Mouse (Mus musculus): ENCODE measurements around the gene Hspbap1. TPM values are rescaled to one million over a fixed set of nuclear protein-coding genes. Genes with fewer than 3 reads are reported as not detected.

Gene Hspbap1
- polyA plus RNA-seq, 1 experiment from 2014 or later = 8.0 TPM

GRCm38 (mm10) chr16:35803723-35804122, 33.5 kb downstream of the Hspbap1 start:
- Histone ChIP-seq H3K9me3 (ENCODE audit: control insufficient read depth) (no peaks in the 10 kb centered on the region), H3K27me3 (replicated peaks; ENCODE audit: control insufficient read depth, insufficient read depth, low read length) (no peaks in the 10 kb centered on the region), H3K4me3 (ENCODE audit: low read depth, low read length) (no peak overlapping the region), H3K4me2 (replicated peaks; ENCODE audit: low read depth) (no peak overlapping the region), H3K27ac (ENCODE audit: low read depth, low read length) (no peak overlapping the region), H3K9ac (ENCODE audit: low read depth, low read length) (no peak overlapping the region), H3K36me3 (ENCODE audit: control insufficient read depth, insufficient read depth) (0 out of 2 replicates have a peak, but pooled peaks cover 7% of the 10 kb centered on the region), H3K4me1 (replicated peaks; ENCODE audit: control insufficient read depth, insufficient read depth, low read length) (no peaks in the 10 kb centered on the region)
- ATAC-seq = no peak
- 88% methylated on average over 4 of the region's 4 CpGs for WGBS
- no peak for TF ChIP-seq CTCF (IDR thresholded peaks at IDR 0.05; ENCODE audit: low read depth)

- H3K4me1 ChIP-seq (replicated peaks; ENCODE audit: control insufficient read depth, insufficient read depth, low read length) = no peaks in the 10 kb centered on the region
- ATAC-seq = peak; percentile 70; the same call in 1 of the 2 replicates
- H3K4me2 ChIP-seq (replicated peaks; ENCODE audit: low read depth) = no peak overlapping the region
- no peaks in the 10 kb centered on the region for H3K27me3 ChIP-seq (replicated peaks; ENCODE audit: control insufficient read depth, insufficient read depth, low read length)
- 0 out of 2 replicates have a peak, but pooled peaks cover 2% of the 10 kb centered on the region for H3K36me3 ChIP-seq (ENCODE audit: control insufficient read depth, insufficient read depth)
- no peak overlapping the region for H3K4me3 ChIP-seq (ENCODE audit: low read depth, low read length)
- peak overlapping the region; percentile 21; the same call in 1 of the 2 replicates for H3K27ac ChIP-seq (ENCODE audit: low read depth, low read length)
- 60% methylated on average over 6 of the region's 6 CpGs for WGBS
- no peak overlapping the region for H3K9ac ChIP-seq (ENCODE audit: low read depth, low read length)
- TF ChIP-seq CTCF (IDR thresholded peaks at IDR 0.05; ENCODE audit: low read depth) = no peak
- H3K9me3 ChIP-seq (ENCODE audit: control insufficient read depth) = no peaks in the 10 kb centered on the region
Measured at GRCm38 (mm10) chr16:35806973-35807662, 36.9 kb downstream of the Hspbap1 start.

GRCm38 (mm10) chr16:35807663-35807992, 37.5 kb downstream of the Hspbap1 start:
- no peak overlapping the region for H3K4me3 ChIP-seq (ENCODE audit: low read depth, low read length)
- ATAC-seq = peak; percentile 86

GRCm38 (mm10) chr16:35808838-35809237, 38.7 kb downstream of the Hspbap1 start:
- Histone ChIP-seq H3K9ac (ENCODE audit: low read depth, low read length) (no peak overlapping the region), H3K4me2 (replicated peaks; ENCODE audit: low read depth) (no peak overlapping the region), H3K36me3 (ENCODE audit: control insufficient read depth, insufficient read depth) (no peaks in the 10 kb centered on the region), H3K27ac (ENCODE audit: low read depth, low read length) (no peak overlapping the region), H3K4me3 (ENCODE audit: low read depth, low read length) (no peak overlapping the region), H3K27me3 (replicated peaks; ENCODE audit: control insufficient read depth, insufficient read depth, low read length) (no peaks in the 10 kb centered on the region), H3K9me3 (ENCODE audit: control insufficient read depth) (no peaks in the 10 kb centered on the region), H3K4me1 (replicated peaks; ENCODE audit: control insufficient read depth, insufficient read depth, low read length) (no peaks in the 10 kb centered on the region)
- no peak for TF ChIP-seq CTCF (IDR thresholded peaks at IDR 0.05; ENCODE audit: low read depth)
- no peak for ATAC-seq
- WGBS = 87% methylated on average over 2 of the region's 2 CpGs

More at GRCm38 (mm10) chr16:35807663-35807992, 37.5 kb downstream of the Hspbap1 start:
- no peak for TF ChIP-seq CTCF (IDR thresholded peaks at IDR 0.05; ENCODE audit: low read depth)
- H3K27ac ChIP-seq (ENCODE audit: low read depth, low read length) = no peak overlapping the region
- H3K9ac ChIP-seq (ENCODE audit: low read depth, low read length) = no peak overlapping the region
- H3K36me3 ChIP-seq (ENCODE audit: control insufficient read depth, insufficient read depth) = no peaks in the 10 kb centered on the region
- no peaks in the 10 kb centered on the region for H3K27me3 ChIP-seq (replicated peaks; ENCODE audit: control insufficient read depth, insufficient read depth, low read length)
- WGBS = 42% methylated on average over 4 of the region's 4 CpGs
- H3K4me1 ChIP-seq (replicated peaks; ENCODE audit: control insufficient read depth, insufficient read depth, low read length) = no peaks in the 10 kb centered on the region
- H3K9me3 ChIP-seq (ENCODE audit: control insufficient read depth) = no peaks in the 10 kb centered on the region
- no peak overlapping the region for H3K4me2 ChIP-seq (replicated peaks; ENCODE audit: low read depth)

- no peak overlapping the region for H3K27ac ChIP-seq (ENCODE audit: low read depth, low read length)
- peak; percentile 90 for ATAC-seq
- H3K4me3 ChIP-seq (ENCODE audit: low read depth, low read length) = no peak overlapping the region
- no peaks in the 10 kb centered on the region for H3K9me3 ChIP-seq (ENCODE audit: control insufficient read depth)
- no peaks in the 10 kb centered on the region for H3K27me3 ChIP-seq (replicated peaks; ENCODE audit: control insufficient read depth, insufficient read depth, low read length)
- no peak overlapping the region for H3K9ac ChIP-seq (ENCODE audit: low read depth, low read length)
- 39% methylated on average over 3 of the region's 3 CpGs for WGBS
- no peaks in the 10 kb centered on the region for H3K4me1 ChIP-seq (replicated peaks; ENCODE audit: control insufficient read depth, insufficient read depth, low read length)
- no peak overlapping the region for H3K4me2 ChIP-seq (replicated peaks; ENCODE audit: low read depth)
- 0 out of 2 replicates have a peak, but pooled peaks cover 3% of the 10 kb centered on the region for H3K36me3 ChIP-seq (ENCODE audit: control insufficient read depth, insufficient read depth)
- no peak for TF ChIP-seq CTCF (IDR thresholded peaks at IDR 0.05; ENCODE audit: low read depth)
Measured at GRCm38 (mm10) chr16:35813119-35813518, 42.9 kb downstream of the Hspbap1 start.

- no peak overlapping the region for H3K9ac ChIP-seq (ENCODE audit: low read depth, low read length)
- TF ChIP-seq CTCF (IDR thresholded peaks at IDR 0.05; ENCODE audit: low read depth) = peak; percentile 100
- peaks cover 21% of the 10 kb centered on the region for H3K36me3 ChIP-seq (ENCODE audit: control insufficient read depth, insufficient read depth)
- H3K9me3 ChIP-seq (ENCODE audit: control insufficient read depth) = no peaks in the 10 kb centered on the region
- H3K4me2 ChIP-seq (replicated peaks; ENCODE audit: low read depth) = no peak overlapping the region
- H3K4me3 ChIP-seq (ENCODE audit: low read depth, low read length) = no peak overlapping the region
- H3K27me3 ChIP-seq (replicated peaks; ENCODE audit: control insufficient read depth, insufficient read depth, low read length) = no peaks in the 10 kb centered on the region
- no peak overlapping the region for H3K27ac ChIP-seq (ENCODE audit: low read depth, low read length)
- no peak for ATAC-seq
- 36% methylated on average over 13 of the region's 13 CpGs for WGBS
- no peaks in the 10 kb centered on the region for H3K4me1 ChIP-seq (replicated peaks; ENCODE audit: control insufficient read depth, insufficient read depth, low read length)
Measured at GRCm38 (mm10) chr16:35817255-35818089, 47.3 kb downstream of the Hspbap1 start.

Measured in intestine, postnatal 0 days (tissue).